Mouse (Mus musculus) heart, embryonic 15.5 days (tissue): ENCODE data around the gene Lnx2. TPM values are rescaled to one million over a fixed set of nuclear protein-coding genes. Genes with fewer than 3 reads are reported as not detected.

Source experiments
- ATAC-seq: fragments of 200-750 bp; cut with Nextera tagmentation; replicated peaks from 2 replicates; pipeline ENCODE4 v1.8.0; 2017; ENCODE audit warnings: low read depth, moderate TSS enrichment; ENCODE audit not compliant: insufficient number of reproducible peaks, insufficient read depth, low FRiP score
- H3K27ac ChIP-seq: fragments of 300-500 bp; sonication (generic); 2 replicates; pipeline ENCODE4 v1.5.1; 2015; ENCODE audit warnings: mild to moderate bottlenecking, inconsistent platforms
- H3K27me3 ChIP-seq: fragments of 300-500 bp; sonication (generic); 2 replicates; pipeline ENCODE4 v1.6.1; 2015; ENCODE audit warnings: inconsistent platforms
- H3K36me3 ChIP-seq: fragments of 300-500 bp; sonication (generic); 2 replicates; pipeline ENCODE4 v1.6.1; 2015; ENCODE audit warnings: mild to moderate bottlenecking, inconsistent platforms
- H3K4me1 ChIP-seq: fragments of 300-500 bp; sonication (generic); replicated peaks from 2 replicates; pipeline ENCODE4 v1.6.1; 2015; ENCODE audit warnings: inconsistent platforms
- H3K4me2 ChIP-seq: fragments of 300-500 bp; sonication (generic); 2 replicates; pipeline ENCODE4 v1.6.1; 2015; ENCODE audit warnings: inconsistent platforms, mild to moderate bottlenecking, moderate library complexity
- H3K4me3 ChIP-seq: fragments of 300-500 bp; sonication (generic); 2 replicates; pipeline ENCODE4 v1.5.1; 2015; ENCODE audit warnings: mild to moderate bottlenecking, inconsistent platforms
- H3K9ac ChIP-seq: fragments of 300-500 bp; sonication (generic); 2 replicates; pipeline ENCODE4 v1.6.1; 2015; ENCODE audit warnings: mild to moderate bottlenecking, inconsistent platforms
- H3K9me3 ChIP-seq: fragments of 300-500 bp; sonication (generic); replicated peaks from 2 replicates; pipeline ENCODE4 v1.6.1; 2016; ENCODE audit warnings: inconsistent platforms
- WGBS: fragments of 180-500 bp; shearing (Covaris S2); methylation state at CpG from one replicate; pipeline ENCODE4 v1.1.7; 2015; ENCODE audit warnings: mixed read lengths; 5-methylcytosine and 5-hydroxymethylcytosine counted together
- polyA plus RNA-seq: library from polyadenylated mRNA; unstranded; fragments of >200 nt; fragmentation: Nextera tagmentation; extraction: Ambion mirVana; gene quantifications from 2 replicates; pipeline ENCODE4 v1.2.1, GENCODE M21; 2015

Lnx2 gene
- polyA plus RNA-seq, 1 experiment from 2014 or later: 11.2 TPM

DNA sequence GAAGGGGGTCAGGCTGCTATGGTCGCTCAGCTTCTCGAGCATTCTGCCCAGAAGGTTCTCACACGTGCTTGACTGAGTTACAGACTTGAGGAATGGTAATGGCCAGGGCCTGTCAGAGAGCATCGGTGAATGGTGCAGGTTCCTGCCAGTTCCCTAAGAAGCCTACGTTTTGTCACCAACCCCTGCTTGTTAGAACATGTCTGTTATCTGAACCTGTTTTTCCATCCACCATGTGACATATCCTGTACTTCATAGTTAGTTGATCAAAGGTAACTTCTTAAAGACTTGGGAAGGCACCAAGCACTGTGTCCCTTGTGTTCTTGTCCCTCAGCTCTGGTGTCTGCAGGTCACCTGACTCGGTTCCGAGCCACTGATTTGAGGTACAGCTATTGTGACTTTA is 22.3 kb upstream of the Lnx2 start:
- H3K9ac ChIP-seq: no peak overlapping the region
- 83% methylated on average over 7 of the region's 7 CpGs for WGBS
- no peaks in the 10 kb centered on the region for H3K27me3 ChIP-seq
- ATAC-seq: no peak
- no peaks in the 10 kb centered on the region for H3K9me3 ChIP-seq
- H3K4me3 ChIP-seq: no peak overlapping the region
- no peak overlapping the region for H3K4me2 ChIP-seq
- no peaks in the 10 kb centered on the region for H3K4me1 ChIP-seq
- no peak overlapping the region for H3K27ac ChIP-seq
- H3K36me3 ChIP-seq: peaks cover 15% of the 10 kb centered on the region; the same call in 1 of the 2 replicates

DNA sequence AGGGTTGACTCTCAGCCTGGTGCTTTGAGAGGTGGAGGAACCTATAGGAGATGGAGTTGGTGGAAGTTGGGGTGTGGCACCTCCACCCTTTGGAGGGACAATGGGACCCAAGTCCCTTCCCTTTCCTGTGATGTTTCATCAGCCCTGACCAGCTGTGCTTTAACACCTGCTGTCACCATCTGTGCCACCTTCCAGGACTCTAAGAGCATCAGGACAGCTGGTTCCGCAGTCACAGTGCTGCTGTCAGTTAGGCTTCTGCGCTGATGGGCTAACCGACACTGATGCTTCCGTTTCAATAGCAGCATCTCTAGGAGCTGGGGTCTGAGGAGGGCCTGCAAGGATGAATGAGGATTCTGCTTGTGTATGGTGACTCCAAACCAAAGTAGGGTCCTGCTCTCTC is 20.2 kb upstream of the Lnx2 start:
- no peak for ATAC-seq
- Histone ChIP-seq H3K4me3 (no peak overlapping the region), H3K4me1 (no peaks in the 10 kb centered on the region), H3K27ac (no peak overlapping the region), H3K9ac (no peak overlapping the region), H3K9me3 (no peaks in the 10 kb centered on the region), H3K36me3 (peaks cover 5% of the 10 kb centered on the region; the same call in 1 of the 2 replicates), H3K4me2 (no peak overlapping the region), H3K27me3 (no peaks in the 10 kb centered on the region)
- WGBS: 94% methylated on average over 4 of the region's 4 CpGs

DNA sequence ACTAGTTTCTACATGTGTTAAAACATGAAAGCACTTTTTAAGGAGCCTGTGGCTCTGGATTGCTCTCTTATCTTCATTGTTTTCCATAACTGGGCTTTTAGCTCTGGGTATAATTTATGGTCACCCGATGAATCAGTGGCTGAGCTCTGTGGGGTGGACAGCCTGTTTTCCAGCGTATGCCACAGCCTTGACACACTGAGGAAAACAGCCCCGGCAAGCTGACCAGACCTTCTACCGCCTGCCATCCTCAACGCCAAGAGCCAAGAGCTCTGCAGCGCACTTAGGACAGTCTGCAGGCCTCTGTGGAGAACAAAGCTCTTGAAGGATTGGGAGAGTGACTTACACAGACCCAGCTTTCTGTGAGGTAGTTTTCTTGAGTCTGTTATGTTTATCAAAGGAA is 17.9 kb upstream of the Lnx2 start:
- WGBS: 78% methylated on average over 6 of the region's 6 CpGs
- H3K4me3 ChIP-seq: no peak overlapping the region
- H3K36me3 ChIP-seq: no peaks in the 10 kb centered on the region
- no peak overlapping the region for H3K4me2 ChIP-seq
- no peak overlapping the region for H3K9ac ChIP-seq
- H3K27ac ChIP-seq: no peak overlapping the region
- no peak for ATAC-seq
- H3K27me3 ChIP-seq: no peaks in the 10 kb centered on the region
- H3K9me3 ChIP-seq: no peaks in the 10 kb centered on the region
- peaks cover 8% of the 10 kb centered on the region for H3K4me1 ChIP-seq

DNA sequence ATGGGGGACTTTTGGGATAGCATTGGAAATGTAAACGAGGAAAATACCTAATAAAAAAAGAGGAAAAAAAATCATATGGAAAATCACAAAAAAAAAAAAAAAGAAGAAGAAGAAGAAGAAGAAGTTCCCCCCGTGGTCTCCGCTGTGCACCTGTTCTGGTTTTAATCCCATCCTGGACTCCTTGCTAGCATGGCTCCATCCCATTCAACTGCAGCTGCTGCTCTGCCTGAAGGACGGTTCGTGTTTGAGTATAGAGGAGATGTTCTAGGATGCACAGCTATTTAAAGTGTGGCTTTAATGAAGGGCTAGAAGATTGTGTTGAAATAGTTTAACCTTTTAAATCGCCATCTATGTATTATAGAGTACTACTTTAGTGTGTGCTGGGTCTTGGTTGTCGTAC is 16.1 kb upstream of the Lnx2 start:
- WGBS: 93% methylated on average over 7 of the region's 7 CpGs
- Histone ChIP-seq H3K4me2 (no peak overlapping the region), H3K27me3 (no peaks in the 10 kb centered on the region), H3K36me3 (no peaks in the 10 kb centered on the region), H3K4me1 (peaks cover 12% of the 10 kb centered on the region), H3K9ac (no peak overlapping the region), H3K27ac (no peak overlapping the region), H3K4me3 (no peak overlapping the region), H3K9me3 (no peaks in the 10 kb centered on the region)
- no peak for ATAC-seq

DNA sequence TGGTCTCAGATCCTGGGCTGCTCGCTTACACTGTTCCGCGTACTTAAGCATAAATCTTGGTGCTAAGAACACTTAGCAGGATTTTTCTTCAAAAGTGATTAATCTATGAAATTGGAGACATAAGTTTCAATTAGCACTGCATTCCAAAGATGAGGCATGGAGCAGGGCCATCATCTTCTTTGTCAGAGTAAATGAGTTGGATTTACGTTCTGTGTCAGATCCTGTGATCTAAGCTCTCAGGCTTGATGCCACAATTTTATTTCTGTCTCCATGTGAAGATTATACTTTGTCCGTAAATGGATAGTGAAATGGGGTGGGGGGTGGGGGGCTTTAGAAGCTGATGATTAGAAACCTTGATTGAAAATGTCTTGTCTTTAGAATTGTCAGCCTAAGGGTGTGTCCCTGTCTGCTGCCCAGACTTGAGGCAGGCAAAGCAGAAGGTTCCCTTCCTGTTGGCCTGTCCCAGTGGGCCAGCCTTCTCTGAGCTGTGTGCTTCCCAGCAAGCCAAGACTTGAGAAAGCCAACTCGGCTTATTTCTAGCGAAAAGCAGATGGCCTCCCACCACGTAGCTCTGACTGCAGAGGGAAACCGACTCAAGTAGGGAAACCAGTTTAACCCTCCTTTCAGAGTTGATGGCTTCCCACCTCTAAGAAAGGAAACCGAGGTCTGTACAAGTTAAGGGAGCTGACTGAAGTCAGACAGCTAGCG is 14.0 kb upstream of the Lnx2 start:
- H3K27ac ChIP-seq: no peak overlapping the region
- no peak for ATAC-seq
- WGBS: 79% methylated on average over 11 of the region's 11 CpGs
- H3K27me3 ChIP-seq: no peaks in the 10 kb centered on the region
- H3K4me2 ChIP-seq: no peak overlapping the region
- H3K36me3 ChIP-seq: no peaks in the 10 kb centered on the region
- H3K9me3 ChIP-seq: no peaks in the 10 kb centered on the region
- H3K9ac ChIP-seq: no peak overlapping the region
- peaks cover 12% of the 10 kb centered on the region for H3K4me1 ChIP-seq
- no peak overlapping the region for H3K4me3 ChIP-seq

DNA sequence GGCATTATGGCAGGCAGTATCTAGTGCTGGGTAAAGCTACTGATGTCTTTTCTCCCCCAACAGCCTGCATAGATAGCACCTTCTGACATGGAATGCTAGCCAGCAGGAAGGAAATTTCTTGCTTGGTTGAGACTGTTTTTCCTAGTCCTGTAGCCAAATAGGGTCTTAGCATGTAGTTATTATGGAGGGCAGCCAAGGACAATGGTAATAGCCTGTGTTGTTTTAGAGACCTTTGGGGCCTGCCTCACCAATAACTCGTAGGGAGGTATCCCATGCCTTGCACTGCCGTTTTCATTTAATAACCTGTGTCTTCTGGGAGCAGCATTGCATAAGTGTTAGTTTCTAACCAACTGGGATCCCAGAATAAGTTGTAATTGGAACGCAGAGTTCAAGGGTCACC is 13.4 kb upstream of the Lnx2 start:
- H3K27ac ChIP-seq: no peak overlapping the region
- no peak overlapping the region for H3K4me3 ChIP-seq
- no peak overlapping the region for H3K9ac ChIP-seq
- no peaks in the 10 kb centered on the region for H3K27me3 ChIP-seq
- H3K4me1 ChIP-seq: peaks cover 12% of the 10 kb centered on the region
- no peak for ATAC-seq
- no peak overlapping the region for H3K4me2 ChIP-seq
- H3K9me3 ChIP-seq: no peaks in the 10 kb centered on the region
- H3K36me3 ChIP-seq: no peaks in the 10 kb centered on the region
- 71% methylated on average over 3 of the region's 3 CpGs for WGBS

DNA sequence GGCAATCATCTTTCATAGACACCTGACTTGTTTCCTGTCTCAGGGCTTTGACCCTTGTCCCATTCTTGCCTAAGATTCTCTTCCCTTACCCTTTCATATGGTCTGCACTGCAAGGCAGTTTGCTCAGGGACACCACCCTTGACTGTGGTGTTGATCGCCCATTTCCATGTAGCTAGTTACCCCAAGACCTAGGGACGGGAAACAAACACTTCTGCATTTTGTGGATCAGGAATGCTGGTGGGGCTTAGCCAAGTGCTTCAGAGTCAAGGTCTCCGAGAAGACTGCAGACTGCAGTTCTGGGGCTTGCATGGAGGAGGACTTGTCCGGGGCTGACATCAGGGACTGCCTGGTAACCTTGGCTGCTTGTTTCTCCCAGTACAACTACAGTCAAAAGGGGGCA is 10.4 kb upstream of the Lnx2 start:
- H3K27me3 ChIP-seq: no peaks in the 10 kb centered on the region
- no peak overlapping the region for H3K9ac ChIP-seq
- whole genome bisulfite sequencing: 85% methylated on average over 4 of the region's 4 CpGs
- H3K4me1 ChIP-seq: peaks cover 12% of the 10 kb centered on the region
- H3K36me3 ChIP-seq: no peaks in the 10 kb centered on the region
- no peaks in the 10 kb centered on the region for H3K9me3 ChIP-seq
- H3K27ac ChIP-seq: no peak overlapping the region
- no peak overlapping the region for H3K4me3 ChIP-seq
- no peak overlapping the region for H3K4me2 ChIP-seq
- no peak for ATAC-seq

DNA sequence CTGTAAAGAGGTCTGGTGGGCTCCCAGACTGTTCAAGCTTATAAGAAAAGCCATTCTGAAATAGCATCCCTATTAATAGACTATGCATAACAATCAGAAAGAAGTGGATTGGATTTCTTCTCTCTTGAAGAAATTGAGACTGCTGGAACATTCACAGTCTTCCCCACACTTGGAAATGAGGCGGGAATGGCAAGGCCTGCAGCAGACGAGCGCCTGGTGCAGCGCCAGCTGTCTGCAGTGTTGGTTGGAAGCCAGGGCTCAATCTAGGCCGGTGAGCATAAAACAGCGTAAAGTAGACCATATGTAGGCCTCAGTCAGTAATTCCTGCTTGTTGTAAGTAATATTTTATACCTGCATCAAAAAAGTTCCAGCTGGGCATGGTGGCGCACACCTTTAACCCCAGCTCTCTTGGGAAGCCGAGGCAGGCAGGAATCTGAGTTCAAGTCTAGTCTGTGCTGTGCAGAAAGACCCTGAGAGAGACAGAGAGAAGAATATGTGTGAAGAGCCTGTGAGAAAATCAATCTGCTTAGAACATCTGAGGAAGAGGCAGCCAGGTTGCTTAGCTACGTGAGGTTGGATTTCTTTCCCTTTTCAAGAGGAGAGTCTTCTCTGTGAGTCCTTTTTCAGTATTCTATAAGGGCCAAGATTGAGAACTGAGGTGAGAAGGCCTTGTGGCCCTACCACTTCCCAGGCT is 9.0 kb upstream of the Lnx2 start:
- no peaks in the 10 kb centered on the region for H3K36me3 ChIP-seq
- no peak overlapping the region for H3K4me2 ChIP-seq
- ATAC-seq: no peak
- no peak overlapping the region for H3K4me3 ChIP-seq
- no peak overlapping the region for H3K27ac ChIP-seq
- H3K27me3 ChIP-seq: no peaks in the 10 kb centered on the region
- H3K9me3 ChIP-seq: no peaks in the 10 kb centered on the region
- H3K9ac ChIP-seq: no peak overlapping the region
- WGBS: 67% methylated on average over 9 of the region's 9 CpGs
- H3K4me1 ChIP-seq: peaks cover 12% of the 10 kb centered on the region

DNA sequence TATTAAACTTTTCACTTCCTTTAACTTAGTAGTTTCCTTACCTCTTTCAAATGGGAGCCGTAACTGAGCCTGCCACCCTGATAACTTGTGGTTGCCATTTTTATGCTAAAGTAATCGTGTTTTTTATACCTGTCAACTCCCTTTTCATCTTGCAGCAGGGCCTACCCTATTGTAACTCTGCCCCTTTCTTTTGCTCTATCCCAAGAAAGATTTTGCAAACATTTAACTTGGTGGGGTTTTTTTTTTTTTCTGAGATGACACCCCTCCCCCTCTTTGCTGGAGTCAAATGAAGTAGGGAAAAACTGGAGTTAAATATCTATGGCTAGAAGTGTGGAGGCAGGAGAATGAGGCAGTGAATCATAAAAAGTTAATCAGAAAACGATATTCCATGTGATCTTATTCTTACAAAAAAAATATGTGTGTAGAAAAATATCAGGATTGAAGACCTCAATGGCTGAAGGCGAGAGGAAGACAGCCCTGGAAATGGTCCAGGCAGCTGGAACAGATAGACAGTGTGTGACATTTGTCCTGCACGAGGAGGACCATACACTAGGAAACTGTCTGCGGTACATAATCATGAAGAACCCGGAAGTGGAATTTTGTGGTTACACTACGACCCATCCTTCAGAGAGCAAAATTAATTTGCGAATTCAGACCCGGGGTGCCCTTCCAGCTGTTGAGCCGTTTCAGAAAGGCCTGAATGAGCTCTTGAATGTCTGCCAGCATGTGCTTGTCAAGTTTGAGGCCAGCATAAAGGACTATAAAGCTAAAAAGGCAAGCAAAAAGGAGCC is 1.9 kb upstream of the Lnx2 start:
- Histone ChIP-seq H3K9ac (peak overlapping the region; percentile 86), H3K9me3 (no peaks in the 10 kb centered on the region), H3K27me3 (no peaks in the 10 kb centered on the region), H3K27ac (peak overlapping the region; percentile 99), H3K4me1 (peaks cover 30% of the 10 kb centered on the region), H3K4me2 (peak overlapping the region; percentile 97), H3K4me3 (peak overlapping the region; percentile 98), H3K36me3 (peaks cover 3% of the 10 kb centered on the region)
- WGBS: 45% methylated on average over 11 of the region's 11 CpGs
- ATAC-seq: no peak

DNA sequence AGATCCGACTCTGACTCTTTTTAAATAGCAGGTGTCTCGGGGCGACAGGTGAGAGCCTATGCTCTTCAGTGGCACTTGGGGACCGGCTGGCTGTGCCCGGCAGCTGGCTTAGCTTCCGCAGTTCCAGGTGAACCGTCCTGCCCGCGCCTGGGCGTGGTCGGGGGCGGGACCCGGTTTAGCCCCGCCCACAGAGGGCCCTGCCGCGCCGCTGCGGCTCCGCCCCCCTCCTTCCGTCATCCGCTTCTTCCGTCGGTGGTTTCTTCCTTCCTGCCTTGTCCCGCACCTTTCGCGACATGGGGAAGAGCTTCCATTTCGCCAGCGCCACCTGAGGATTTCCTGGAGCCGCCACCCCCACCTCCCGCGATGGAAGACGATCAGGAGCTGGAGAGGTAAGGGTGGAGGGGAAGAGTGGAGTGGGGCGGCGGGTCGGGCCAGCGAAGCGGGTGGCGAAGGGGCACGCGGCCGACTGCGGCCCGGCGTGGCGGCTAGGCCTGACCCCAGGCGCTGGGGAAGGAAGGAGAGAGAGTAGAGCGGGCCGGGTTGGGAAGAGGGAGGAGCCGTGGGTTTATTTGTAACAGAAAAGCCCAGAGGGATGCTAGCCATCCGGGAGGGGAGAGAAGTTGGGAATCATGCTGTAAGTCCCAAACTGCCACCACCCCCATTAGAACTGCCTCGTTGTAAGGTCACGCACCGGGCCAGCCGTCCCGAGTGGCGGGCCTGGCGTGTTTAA is 1.1 kb upstream of the Lnx2 start:
- Histone ChIP-seq H3K36me3 (peaks cover 3% of the 10 kb centered on the region), H3K9ac (peak overlapping the region; percentile 97), H3K4me3 (peak overlapping the region; percentile 98), H3K4me2 (peak overlapping the region; percentile 97), H3K9me3 (no peaks in the 10 kb centered on the region), H3K27me3 (no peaks in the 10 kb centered on the region), H3K4me1 (peaks cover 39% of the 10 kb centered on the region), H3K27ac (peak overlapping the region; percentile 99)
- under 1% methylated on average over 57 of the region's 57 CpGs for WGBS
- ATAC-seq: peak; percentile 68

DNA sequence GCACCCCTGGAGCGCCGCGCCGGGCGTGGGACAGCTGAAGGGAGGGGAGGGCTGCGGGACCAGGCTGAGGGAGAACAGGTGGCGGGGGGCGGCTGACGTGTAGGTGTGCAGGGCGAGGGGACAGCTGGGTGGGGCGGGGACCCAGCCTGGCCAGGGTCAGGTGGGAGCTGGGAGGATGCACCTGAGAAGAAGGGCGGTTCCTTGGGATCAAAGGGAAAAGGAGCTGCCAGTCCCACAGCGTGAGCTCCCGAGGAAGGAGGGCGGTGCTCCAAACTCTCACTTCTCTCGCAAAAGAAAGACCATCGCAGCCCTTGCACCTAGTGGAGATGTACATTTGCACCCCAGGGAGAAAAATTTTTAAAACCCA is 396 bp upstream of the Lnx2 start, which contains the start of gene Polr1d:
Polr1d (plus strand) TSS at position 252 of the 367 bp plus-strand sequence.
- WGBS: 0% methylated on average over 17 of the region's 17 CpGs
- peak within 1 kb of the TSS; percentile 99 for H3K27ac ChIP-seq
- peak within 1 kb of the TSS; percentile 97 for H3K9ac ChIP-seq
- H3K27me3 ChIP-seq: no peaks in the 10 kb centered on the region
- H3K36me3 ChIP-seq: peaks cover 3% of the 10 kb centered on the region
- peak; percentile 32 for ATAC-seq
- H3K4me2 ChIP-seq: peak within 1 kb of the TSS; percentile 97
- H3K9me3 ChIP-seq: no peaks in the 10 kb centered on the region
- H3K4me3 ChIP-seq: peak within 1 kb of the TSS; percentile 98
- peaks cover 45% of the 10 kb centered on the region for H3K4me1 ChIP-seq
